Mouse (Mus musculus) cerebellum, adult (tissue): ENCODE measurements around the gene BC029722.
"Not testable (repeated sequence)": the region's sequence is repeated elsewhere in the genome, so short reads cannot be mapped to it uniquely, and the experiment has no call there.

Experiments used
- ATAC-seq: cut with Nextera tagmentation; 2 replicates; pipeline ENCODE4 v1.9.2; 2017; ENCODE audit warnings: mild to moderate bottlenecking, moderate library complexity, mixed read lengths; ENCODE audit not compliant: insufficient number of reproducible peaks, low FRiP score, low TSS enrichment

Gene BC029722

DNA sequence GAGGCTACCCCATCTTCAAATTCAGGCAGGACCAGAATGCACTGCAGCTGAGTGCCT lies at the start of gene BC029722:
Gene BC029722, minus strand, starts transcription at position 35 of the 57 bp plus-strand sequence.
- ATAC-seq = no peak

DNA sequence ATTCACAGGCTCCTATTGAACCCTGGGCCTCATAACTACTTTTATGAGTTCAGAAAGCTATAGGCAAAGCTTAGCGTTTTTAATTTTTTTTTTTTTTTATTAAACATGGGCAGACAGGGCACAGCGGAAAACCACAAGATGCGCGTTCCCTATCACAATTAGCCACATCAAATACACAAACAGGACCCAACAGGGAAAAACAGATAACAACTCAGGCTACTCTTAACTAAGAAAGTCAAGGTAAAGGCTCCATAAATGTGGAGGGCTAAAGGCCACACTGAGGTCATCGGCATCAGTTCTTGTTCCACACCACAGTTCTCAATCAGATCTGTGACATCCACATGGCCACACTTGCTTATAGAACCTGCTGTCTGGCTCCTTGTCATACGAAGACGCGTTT lies 49.1 kb upstream of the BC029722 start:
- no peak for ATAC-seq

DNA sequence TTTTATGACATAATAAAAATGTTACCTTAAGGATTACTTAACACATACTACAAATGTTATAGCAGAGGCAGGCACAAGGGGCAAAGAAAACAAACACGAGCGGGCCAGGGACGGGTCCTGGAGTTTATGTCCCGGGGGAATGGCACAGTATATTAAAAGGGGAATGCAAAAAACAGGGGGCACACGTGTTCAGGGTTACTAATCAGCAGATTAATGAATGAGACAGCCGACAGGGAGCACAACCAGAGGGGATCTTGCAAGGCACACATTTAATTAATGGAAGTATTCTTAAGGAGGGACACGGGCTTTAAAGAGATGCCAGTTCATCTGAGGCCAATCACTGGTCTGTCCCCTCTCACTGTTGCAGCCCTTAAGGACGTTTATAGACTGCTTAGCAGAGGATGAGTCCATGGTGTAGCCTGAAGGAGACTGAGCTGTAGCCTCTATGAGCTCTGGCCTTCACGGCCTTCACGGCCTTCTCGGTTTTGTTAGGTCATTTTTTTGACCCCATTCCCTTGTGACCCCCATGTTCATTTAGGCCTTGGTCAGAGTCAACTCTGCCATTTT lies 44.2 kb upstream of the BC029722 start:
- ATAC-seq = no peak

DNA sequence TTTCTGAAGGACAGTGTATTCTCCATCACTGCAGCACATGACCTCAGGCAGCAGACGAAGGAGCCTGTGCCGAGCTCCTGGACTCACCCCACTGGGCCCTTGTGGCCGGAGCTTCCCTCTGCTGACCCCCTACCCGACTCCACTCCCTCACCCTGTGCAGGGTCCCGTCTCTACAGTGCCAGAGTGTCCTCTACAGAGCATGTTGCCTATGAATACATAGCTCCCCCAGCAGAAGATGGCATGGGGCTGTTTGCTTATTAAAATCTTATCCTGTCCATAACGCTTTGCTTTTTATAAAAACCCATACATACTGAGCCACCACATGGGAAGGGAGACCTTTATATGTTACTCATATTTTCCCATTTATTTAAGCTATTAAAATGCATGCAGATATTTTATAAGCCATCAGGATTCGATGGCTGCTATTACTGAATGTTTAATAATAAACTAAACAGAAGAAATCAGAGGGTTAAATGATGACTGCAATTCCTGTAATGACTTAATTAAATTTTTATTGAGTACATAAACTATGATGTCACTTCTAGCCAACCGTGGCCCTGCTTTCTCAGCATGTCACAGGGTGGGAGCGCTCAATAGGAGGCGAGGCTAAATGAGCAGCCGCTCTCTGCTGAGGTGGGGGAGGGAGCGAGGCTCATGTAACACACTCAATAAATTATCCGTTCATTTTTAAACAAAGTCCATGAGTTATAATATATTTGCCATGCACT lies 43.5 kb upstream of the BC029722 start:
- ATAC-seq = no peak

DNA sequence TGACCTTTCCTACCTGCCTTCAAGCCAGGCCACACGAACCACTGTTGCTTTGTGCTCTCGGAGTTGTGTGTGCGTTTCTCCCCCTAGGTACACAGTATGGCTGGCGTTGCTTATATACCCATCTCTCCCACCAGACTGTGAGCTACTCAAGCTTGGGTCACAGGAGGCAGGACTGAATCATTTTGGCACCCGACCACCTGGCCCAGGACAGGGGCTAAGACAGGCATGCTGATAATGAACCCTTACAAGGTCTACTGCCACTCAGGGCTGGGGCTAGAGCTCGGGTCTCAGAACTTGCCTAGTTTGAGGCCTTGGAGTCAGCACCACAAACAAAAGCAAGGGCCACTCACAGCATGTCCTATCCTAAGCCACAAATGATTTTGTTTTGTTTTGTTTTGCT lies 42.4 kb upstream of the BC029722 start:
- no peak for ATAC-seq

DNA sequence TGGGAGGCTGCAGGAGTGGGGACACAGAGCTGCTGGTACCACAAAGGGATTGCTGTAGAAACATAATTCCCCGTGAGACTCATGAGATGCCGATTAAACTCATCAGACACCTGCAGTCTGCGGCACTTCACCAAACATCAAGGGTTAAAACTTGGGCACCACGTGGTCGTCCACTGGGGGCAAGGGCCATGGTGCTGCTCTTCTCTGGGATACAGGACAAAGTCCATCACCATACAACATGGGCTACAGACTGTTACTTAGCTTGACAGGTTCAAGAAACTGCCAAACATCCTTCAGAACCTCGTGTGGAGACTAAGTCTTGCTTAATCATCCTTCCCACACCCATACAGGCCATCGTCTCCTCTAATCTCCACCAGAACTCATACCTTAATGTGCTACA lies 40.9 kb upstream of the BC029722 start:
- no peak for ATAC-seq

DNA sequence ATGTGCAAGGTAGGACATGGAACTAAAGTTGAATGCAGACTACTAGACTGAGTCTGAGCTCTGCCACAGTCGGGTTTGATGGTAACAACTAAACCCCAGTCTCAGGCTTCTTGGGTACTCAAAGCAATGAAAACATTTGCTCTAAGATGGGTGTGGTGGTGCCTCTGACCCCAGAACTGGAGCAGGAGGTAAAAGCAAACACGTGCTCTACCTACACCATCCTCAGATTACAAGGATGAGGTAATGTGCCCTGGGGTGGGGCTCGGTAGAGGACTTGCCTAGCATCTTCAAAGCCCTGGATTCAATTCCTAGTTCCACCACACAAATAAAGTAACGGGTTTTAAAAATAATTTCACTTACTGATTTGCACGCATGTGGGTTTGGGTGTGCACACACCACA lies 33.3 kb upstream of the BC029722 start:
- ATAC-seq = no peak

DNA sequence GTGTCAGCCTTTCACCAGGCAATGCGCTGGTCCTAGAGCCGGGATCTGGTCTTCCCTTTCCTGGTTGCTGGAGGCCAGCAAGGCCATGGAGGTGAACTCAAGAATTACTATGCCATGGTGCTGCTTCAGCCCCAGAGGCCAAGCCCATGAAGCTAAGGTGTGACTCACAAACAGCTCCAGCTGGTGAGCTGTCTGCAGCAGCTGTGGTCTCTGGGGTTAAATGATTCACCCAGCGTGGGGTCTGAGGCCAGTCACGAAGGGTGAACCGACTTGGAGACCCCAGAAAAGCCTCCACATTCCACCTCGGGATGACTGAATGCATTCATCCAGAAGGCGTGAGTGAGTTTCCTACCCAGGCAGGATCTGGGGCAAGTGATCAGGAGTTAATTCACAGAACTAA lies 30.9 kb upstream of the BC029722 start:
- no peak for ATAC-seq

DNA sequence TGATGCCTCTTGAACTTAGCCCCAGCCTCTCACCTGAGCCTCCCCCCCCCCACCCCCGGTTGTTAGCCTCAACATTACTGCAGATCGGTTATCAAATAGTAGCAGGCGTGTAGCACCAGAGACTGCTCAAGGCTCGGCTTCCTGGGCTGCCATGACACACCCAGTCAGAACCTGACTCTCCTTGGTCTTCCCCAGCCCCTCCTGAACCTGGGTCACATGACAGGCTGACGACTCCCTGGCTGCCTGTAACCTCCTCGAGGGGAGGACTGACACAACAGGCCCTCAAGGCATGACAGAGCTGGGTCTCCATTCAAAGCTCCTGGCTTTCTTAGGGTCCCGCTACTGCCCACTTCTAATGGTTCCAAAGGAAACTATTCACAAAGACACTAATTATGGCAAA lies 30.2 kb upstream of the BC029722 start:
- no peak for ATAC-seq

DNA sequence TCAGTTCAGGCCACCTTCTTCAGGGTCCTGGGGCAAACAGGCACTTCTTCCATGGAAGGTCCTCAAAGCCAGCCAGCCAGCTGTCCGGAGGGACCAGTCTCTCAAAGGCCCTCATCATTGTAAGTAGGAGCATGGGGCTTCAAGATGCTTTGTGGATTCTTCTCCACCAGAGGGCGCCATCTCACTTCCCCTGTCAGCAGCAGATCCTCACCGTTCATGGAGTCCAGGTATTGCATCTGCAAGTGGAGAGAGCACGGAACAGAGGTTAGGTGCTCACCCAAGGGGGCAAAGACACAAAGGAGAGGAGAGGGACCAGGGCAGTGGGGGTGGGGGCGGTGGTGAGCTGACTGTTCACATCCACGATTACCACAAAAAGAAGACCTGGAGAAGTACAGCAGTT lies 29.1 kb upstream of the BC029722 start:
- peak; percentile 49; the same call in 1 of the 2 replicates for ATAC-seq

DNA sequence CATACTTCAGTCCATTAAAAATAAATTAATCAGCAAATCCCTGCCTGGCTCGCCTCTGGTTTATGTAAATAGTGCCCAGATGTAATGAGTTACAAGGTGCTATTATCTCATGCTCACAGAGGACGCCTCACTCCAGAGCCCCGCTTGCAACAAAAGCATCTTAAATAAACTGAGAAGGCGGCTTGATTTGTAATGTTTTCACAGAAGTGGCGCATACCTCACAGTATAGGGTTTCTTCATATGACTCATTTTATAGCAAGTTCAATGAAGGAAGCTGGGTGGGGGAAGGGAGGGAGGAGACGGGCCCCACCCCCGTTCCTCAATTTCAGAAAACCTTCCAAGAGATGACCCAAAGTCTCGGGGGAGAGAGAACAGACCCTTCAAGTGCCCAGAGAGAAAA lies 27.7 kb upstream of the BC029722 start:
- ATAC-seq = no peak

DNA sequence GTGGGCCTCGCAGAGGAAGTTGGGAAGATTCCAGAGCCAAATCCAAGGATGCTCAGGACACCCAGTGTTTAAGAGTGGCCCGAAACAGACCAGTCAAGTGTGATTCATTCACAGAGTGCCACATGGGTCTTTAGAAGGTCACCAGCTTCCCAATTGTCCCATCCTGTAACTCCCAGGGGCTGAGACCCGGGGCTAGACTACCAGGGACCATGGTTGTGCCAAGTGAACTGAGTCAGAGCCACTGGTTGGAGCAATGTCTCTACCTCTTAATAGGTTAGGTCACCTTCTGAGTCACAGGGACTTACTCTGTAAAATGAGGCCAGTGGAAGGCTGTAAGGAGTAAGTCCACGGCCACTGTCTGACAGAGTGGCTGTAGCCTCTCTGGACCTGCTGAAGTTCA lies 19.7 kb upstream of the BC029722 start:
- no peak for ATAC-seq

DNA sequence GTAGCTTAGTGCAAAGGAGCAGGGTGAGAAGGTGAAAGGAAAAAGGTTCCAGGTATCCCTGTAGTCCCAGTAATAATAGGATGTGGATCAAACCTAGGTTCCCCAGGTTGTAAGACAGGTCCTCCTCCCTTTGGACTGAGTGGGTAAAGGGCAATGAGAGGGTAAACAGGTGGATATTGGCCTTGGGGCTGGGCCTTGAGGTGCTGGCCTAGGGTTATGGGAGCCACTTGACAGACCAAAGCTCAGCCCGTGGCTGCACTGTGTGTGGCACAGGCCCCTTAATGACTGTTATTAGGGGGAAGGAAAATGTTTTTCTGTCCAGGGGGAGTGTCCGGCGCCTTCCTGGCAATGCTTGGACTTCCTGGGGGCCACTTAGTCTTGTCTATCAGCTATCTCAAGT lies 18.7 kb upstream of the BC029722 start:
- ATAC-seq = no peak

DNA sequence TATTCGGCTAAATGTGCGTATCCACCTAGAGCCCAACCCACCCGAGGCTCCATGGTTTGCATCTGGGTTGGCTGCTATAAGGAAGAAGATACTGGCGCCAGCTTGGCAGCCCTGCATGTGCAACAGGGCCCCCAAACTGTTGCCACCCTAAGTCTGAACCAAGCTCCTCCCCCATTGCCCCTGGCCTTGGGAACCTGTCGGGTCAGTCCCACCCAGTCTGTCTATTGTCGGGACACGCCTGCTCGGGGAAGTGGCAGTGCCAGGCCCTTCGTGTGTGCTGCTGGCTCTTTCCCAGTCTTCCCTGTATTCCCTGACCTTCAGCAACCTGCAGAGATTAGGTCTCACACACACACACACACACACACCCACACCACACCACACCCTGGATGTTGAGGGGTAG lies 15.5 kb upstream of the BC029722 start, which contains the start of gene Fam83c:
Gene Fam83c, minus strand, starts transcription at position 123 of the 400 bp plus-strand sequence.
- no peak for ATAC-seq

DNA sequence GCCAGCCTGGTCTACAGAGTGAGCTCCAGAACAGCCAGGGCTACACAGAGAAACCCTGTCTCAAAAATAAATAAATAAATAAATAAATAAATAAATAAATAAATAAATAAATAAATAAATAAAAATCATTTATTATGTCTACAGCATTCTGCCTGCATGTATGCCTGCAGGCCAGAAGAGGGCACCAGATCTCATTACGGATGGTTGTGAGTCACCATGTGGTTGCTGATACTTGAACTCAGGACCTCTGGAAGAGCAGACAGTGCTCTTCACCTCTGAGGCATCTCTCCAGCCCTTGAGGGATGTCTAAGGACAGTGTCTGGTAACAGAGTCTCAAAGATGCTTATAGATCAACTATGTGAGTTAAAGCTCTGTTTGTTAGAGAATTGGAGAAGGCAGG lies 12.9 kb upstream of the BC029722 start:
- not testable (repeated sequence) for ATAC-seq

DNA sequence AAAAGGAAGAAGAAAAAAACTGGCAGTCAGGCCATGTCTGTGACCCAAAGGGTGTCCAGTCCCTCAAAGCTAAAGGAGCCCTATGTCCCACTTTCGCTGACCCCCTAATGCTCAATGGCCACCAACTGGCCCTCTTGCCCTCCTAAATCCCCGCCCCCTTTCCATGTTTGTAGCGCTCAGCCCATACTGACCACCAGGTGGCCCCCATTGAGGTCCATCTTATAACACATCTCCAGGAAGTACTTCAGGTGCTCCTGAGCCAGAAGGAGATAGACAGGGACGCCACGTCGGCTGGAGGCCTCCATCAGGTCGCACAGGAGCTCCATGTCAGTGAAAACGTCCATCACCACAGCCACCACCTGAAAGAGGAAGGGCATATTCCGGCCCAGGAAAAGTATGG lies 12.1 kb upstream of the BC029722 start:
- no peak for ATAC-seq

DNA sequence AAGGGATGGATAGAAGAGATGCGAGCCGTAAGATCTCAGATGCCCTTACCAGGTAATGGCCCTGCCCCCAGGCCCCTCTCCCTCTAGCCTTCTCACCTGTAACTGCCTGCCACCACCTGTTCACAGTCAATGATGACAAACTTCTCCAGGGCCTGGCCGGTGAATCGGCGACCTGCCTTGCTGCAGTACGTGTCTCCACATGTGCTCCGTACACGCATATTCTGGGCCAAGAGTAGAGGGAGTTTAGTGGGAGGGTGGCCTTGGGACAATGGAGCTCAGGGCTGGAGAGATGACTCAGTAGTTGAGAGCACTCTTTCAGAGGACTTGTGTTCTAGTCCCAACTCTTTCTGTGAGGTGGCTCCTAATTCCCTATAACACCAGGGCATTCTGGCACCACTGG lies 11.6 kb upstream of the BC029722 start:
- ATAC-seq = no peak

DNA sequence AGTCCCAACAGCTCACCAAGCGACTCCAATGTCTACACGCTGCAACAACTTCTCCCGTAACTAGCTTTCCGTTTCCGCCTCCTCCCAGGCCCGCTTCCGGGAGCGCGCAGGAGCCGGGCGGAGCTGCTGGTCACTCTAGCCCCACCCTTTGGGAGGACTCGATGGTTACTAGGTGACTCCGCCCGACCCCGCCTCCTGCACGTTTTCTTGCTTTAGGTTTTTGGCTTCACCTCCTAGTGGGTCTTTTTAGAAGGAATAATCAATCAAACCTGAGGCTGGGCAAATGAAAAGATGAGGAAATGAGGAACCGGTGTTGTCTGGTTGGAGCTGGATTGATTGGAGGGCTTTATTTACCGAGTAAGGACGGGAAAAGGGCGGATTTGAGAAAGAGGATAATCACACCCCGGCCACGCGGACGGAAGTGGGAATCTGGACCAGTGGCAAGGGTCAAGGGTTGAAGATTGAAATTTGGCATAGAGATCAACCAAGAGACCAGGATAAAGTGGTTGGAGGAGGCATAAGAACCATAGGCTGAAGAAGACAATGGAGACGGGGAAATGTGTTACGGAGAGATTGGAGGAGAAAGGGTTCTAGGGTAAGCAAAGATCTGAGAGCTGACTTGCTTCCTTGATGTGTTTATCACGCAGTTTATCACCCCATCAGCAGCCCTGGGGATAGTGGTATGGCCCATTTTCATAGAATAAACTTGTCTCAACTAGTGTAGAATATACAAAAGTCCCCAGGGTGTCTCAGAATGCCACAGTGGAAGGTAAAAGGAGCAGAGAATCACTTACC lies 7.6 kb upstream of the BC029722 start, which contains the start of gene Eif6:
Gene Eif6, minus strand, starts transcription at position 296 of the 795 bp plus-strand sequence.
- peak; percentile 86 for ATAC-seq

DNA sequence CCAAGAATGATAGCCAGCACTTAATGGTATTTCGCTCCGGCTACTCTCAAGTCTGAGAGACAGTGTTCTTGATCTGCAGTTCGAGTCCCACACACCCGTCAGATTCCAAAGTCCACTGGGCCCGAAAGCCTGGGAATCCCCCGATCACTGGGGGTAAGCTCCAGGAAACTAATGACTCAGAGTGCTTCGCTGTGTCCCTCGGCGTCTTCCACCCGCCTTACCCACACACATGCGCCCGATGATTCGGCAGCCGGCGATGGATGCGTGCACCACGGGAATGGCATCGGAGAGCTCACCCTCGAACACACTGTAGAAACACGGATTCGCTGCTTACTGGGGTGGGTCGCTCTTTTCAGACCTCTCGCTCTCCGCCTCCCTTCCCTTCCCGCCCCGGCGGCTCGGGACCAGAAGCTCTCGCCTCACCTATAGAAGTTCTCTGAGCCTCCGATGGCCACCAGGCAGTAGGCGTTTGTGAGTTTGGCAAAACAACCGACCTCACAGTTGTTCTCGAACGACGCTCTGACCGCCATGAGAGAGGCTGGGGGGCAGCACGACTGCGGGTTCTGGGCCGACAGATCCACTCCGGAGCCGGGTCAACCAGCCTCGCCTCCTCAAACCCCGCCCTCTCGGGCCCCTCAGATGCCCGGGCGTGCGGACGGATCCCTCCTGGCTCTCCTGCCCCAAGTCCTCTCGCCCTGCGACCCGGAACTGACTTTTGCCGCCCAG lies 6.8 kb upstream of the BC029722 start:
- no peak; the same call in 1 of the 2 replicates for ATAC-seq

DNA sequence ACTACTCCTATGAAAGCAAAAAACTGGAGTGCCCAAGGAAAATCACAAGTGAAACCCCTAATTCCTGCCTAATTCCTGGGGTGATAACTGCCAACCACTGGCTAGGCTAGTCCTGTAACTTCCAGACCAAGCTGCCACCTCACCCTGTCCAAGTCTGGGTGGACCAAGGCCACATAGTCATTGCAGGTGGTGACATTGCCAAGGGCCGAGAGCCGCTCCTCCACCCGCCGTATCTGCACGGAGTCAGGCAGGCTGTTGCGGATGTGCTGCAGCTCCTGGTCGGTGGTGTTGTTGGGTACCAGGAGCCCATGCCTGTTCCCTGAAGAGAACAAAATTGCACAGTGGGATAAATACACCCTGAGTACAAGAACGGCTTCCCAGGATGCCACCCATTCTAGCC lies 4.5 kb upstream of the BC029722 start:
- no peak for ATAC-seq

DNA sequence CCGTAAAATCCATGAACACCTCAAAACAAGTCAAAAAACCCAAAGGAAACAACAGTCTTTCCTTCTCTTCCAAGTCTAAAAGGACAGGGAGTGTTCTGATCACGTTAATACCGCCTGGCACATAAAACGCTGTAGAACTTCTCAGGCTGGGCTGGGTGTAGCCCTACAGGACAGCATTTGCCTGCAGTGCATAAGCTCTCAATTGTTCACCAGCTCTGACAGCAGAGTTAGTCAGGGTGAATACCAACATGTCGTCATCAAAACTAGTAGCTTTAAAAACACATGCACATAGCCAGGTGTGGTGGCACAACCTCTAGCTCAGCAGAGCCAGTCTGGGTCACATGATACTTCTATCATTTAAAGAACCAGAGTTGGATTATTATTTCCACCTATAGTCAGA lies 1.6 kb upstream of the BC029722 start:
- ATAC-seq = no peak
